Mouse (Mus musculus) spleen, postnatal 10 days (tissue): Measurements from ENCODE around the gene Skap1.
"Not testable (repeated sequence)": the region's sequence is repeated elsewhere in the genome, so short reads cannot be mapped to it uniquely, and the experiment has no call there.

ENCODE experiments used
- DNase-seq, 2 experiments: peaks; one replicate each; pipeline ENCODE4 v3.0.0; 2021 to 2022; ENCODE audit warnings: low spot score in 2 of 2

Skap1 gene

DNA sequence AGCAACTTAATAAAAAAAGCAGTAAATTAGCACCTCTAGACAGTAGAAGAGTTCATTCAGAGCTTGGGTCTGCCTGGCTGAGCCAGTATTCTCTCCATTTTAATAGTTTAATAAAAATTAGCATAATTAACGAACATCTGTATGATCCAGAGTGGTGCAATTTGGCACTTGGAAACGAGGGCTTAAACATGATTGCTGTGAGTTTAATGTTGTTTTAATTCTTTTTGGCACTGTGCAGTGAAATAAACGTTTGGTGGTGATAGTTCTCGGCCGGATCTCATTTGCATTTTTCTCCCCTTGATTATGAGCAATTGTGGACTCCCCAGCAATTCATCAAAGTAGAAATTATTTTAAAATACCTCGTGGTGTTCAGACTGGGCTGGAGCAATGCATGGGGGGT, 282.3 kb downstream of the Skap1 start:
- no peak for DNase-seq

DNA sequence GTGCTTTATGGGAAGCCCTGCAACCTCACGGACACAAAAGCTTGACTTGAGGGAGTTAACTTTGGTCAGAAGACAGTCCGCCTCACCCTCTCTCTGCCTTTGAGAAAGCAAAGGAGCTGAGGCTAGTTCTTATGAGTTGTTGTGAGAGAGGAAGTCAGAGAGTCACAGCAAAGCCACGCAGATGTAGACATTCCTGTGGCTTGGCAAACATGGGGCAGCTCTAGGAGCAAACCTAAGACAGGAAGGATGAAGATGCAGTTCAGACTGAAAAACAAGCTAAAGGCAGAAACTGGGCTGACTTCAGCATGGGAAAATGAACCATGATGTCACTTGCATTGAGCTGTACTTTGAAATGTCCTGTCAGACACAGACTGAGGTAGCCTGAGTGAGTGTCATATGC, 283.2 kb downstream of the Skap1 start:
- DNase-seq, result no peak

DNA sequence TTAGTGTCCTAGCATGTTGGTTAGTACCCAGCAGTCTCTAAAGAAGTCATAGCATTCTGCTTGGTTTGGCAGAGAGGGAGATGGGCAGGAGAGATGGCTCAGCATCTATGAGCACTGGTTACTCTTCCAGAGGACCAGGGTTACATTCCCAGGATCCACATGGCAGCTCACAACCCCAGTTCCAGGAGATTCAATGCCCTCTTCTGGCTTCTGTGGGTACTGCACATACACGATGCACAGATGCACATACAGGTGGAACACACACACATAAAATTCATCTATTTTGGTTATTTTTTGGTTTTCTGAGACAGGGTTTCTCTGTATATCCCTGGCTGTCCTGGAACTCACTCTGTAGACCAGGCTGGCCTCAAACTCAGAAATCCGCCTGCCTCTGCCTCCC, 290.9 kb downstream of the Skap1 start:
- DNase-seq, result no peak

DNA sequence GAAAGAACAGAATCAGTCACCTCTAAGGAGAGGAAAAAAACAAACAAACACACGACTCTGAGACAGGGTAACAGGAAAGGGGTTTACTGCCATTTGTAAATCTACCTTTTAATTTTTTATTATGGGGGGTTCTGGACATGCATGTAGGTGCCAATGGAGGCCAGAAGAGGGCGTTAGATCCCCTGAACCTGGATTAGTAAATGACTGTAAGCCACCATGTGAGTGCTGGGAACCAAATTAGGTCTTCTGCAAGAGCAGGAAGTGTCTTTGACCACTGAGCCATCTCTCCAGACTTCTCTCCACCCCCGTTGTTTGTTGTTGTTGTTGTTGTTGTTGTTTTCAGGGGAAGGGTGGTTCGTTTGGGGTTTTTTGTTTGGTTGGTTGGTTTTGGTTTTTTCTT, 293.0 kb downstream of the Skap1 start:
- no peak for DNase-seq

- no peak for DNase-seq
Measured at GRCm38 (mm10) chr11:96758402-96758801, 294.0 kb downstream of the Skap1 start.

GRCm38 (mm10) chr11:96760042-96760441, 295.6 kb downstream of the Skap1 start:
- DNase-seq, result peak in 1 of 2 experiments; percentile 54

- DNase-seq, result no peak
Measured at GRCm38 (mm10) chr11:96761984-96762383, 297.6 kb downstream of the Skap1 start.

DNA sequence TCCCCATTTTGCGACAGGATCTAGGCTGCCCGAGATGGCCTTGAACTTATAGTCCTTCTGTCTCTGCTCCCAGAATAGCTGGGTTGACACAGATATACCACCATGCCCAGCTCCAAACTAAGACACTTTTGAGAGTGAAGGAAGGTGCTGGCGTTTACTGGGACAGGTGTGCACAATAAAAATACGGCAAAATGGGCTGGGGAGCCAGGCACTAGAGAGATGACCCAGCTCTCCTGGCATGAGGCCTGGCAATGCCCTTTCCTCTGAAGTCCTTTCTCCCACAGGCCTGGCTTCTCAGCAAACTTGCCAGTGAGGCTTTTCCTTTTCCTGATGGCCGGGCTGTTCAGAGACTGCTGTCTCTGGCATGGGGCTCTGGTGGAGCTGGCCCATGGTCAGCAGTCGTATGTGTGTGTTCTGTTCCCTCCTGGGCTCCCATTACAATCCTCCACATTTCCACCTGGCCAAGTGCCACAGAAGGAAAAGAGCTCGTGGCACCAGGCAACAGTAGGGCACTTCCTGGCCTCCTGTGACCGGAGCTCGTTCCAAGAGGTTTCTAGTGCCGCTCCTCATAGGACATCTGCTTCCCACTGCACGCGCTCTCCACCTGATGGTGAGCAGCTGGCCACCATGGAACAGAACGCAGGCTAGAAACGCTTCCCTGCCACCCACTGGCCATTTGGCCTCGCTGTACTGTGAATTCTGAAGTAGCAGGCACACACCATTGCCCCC, 298.5 kb downstream of the Skap1 start:
- no peak for DNase-seq

DNA sequence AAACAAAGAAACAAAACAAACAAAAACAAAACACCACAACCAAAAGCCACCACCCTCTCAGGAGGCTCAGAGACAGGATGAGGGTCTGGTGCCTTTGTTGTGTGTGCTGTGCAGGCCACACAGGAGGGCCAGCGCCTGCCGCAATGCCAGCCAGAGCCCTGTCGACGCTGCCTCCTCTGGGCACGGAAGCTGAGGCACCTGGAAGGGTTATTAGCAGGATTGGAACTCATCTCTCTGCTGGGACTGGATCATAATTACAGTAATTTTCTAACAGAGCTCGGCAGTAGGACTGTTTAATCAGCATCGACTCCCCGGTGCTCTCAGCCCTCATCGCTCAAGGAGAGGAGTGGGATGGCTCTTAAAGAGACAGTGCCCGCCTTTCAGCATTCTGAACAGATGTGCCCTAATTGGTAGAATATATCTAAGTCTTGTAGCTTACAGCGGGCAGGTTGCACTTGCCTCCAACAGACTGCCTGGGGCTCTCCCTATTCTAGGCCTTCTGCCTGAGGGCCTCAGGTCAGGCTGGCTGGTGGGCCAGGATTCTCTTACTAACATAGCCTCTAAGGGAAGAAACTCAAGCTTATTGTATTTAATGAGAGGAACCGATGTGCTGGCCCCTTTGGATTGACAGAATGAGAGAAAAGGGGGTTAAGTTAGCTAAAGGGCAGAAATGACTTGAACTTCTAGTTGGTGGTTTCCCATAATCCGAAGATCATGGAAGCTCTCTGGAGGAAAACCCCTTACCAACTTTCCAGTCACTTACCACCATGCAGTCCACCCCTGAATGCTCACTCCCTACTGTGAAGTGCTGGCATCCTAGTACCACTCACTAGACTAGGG, 300.3 kb downstream of the Skap1 start:
- DNase-seq, result no peak

DNA sequence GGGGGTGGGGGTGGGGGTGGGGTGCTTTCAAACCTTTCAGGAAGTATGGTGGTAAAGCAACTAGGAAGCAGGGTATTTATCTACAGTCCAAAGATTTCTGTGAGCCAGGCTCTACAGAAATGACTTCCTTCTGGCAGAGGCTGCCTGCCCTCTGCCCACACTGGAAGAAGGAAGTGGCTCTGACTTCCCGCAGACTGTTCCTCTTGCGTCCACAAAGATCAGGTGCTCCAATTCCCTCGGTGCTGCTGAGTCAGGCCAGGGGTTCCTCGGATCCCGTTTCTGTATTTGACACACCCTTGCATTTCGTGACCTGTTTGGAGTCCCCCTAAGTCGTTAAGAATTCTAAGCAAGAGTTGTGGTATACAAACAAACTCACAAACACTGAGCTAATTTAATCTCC, 301.3 kb downstream of the Skap1 start:
- no peak for DNase-seq

DNA sequence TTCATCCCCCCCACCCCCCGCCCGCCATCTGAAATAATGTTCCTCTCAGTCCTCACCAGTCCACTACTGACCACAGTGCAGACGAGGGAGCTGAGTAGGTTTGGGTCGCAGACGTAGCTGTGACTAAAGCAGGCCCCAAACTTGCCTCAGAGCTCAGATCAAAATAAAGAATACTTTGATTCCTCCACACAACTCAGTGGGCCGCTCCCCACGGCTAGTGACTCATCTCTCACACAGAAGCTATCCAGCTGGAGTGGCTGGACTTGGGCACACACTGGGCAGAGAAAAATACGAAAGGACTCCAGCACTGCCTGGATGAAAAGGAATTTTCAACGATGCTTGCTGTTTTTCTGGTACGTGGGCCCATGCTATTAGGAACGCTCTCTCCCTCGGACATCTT, 302.2 kb downstream of the Skap1 start:
- no peak for DNase-seq

DNA sequence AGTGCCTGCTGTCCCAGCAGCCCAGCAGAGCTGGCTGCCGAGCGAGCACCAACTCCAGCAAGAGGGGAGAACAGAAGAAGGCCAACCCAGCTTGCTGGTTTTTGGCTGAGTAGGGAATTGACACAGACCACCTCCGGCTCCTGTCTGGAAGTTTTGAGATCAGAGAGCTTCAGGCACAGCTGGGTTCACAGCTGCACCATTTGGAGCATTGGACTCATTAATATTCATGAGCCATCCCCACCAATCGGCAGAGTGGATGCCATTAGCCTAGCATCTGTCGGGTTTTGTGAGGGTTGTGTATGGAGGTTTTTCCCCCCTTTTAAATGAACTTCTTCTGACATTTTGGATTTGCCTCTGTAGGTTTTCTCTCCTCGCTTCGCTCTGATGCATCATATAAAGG, 302.7 kb downstream of the Skap1 start:
- no peak for DNase-seq

GRCm38 (mm10) chr11:96768240-96768639, 303.8 kb downstream of the Skap1 start:
- no peak for DNase-seq

- DNase-seq, result no peak
Measured at GRCm38 (mm10) chr11:96771274-96771975, 307.0 kb downstream of the Skap1 start.

DNA sequence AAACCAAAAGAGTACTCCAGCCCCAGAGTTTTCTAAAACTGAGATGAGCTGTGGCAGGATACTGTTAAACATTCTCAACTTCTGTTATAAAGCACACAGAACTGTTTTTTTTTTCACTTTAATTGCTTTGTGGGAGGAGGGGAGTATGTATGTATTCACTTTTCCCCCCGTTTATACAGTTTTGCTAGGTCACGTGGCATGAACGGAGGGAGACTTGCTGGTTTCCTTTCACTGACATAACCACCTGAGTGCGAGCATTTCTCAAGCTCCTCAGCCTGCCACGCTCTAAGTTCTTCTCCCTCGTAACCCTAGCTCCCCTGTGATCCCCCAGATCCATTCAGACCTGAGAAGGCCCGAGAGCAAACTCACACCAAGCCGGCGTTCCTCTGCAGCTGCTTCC, 308.0 kb downstream of the Skap1 start:
- no peak for DNase-seq

GRCm38 (mm10) chr11:96774536-96774935, 310.1 kb downstream of the Skap1 start:
- DNase-seq, result peak in 1 of 2 experiments; percentile 37

DNA sequence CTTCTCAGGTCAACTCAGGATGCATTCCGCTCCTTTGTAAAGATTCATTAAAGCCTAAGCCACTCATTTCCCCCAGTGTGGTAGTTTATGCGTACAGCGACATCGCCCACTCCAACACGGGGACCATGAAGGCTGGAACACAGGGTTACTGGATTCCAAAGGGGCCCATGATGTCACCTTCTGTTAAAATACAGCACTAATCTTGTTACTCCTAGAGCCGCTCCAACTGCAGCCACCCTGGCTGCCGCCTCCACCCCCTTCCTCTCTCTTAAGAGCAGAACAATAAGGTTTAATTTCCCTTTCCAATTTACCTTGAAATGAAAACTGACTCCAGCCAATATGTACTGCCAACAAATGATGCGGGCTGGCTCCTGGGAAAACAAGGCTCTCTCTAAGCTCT, 310.7 kb downstream of the Skap1 start:
- DNase-seq, result no peak

- no peak for DNase-seq
Measured at GRCm38 (mm10) chr11:96775665-96776064, 311.3 kb downstream of the Skap1 start.

DNA sequence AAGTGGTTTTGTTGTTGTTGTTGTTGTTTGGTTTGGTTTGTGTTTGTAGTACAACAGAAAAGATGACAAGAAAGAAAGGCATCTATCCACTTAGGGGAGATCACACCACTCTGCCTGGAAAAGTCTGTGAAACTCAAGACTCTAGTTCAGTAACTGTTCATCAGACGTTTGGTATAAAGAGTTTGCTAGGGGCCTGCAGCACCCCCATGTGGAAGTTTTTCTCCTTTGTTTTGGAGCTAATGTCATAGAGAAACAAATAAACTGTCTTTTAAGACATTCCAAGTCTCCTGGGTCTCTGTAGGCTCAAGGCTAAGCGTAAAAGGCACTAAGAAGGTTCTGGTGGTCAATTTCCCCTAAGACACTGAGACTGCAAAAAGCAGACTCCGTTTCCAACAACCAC, 311.7 kb downstream of the Skap1 start:
- DNase-seq, result no peak

DNA sequence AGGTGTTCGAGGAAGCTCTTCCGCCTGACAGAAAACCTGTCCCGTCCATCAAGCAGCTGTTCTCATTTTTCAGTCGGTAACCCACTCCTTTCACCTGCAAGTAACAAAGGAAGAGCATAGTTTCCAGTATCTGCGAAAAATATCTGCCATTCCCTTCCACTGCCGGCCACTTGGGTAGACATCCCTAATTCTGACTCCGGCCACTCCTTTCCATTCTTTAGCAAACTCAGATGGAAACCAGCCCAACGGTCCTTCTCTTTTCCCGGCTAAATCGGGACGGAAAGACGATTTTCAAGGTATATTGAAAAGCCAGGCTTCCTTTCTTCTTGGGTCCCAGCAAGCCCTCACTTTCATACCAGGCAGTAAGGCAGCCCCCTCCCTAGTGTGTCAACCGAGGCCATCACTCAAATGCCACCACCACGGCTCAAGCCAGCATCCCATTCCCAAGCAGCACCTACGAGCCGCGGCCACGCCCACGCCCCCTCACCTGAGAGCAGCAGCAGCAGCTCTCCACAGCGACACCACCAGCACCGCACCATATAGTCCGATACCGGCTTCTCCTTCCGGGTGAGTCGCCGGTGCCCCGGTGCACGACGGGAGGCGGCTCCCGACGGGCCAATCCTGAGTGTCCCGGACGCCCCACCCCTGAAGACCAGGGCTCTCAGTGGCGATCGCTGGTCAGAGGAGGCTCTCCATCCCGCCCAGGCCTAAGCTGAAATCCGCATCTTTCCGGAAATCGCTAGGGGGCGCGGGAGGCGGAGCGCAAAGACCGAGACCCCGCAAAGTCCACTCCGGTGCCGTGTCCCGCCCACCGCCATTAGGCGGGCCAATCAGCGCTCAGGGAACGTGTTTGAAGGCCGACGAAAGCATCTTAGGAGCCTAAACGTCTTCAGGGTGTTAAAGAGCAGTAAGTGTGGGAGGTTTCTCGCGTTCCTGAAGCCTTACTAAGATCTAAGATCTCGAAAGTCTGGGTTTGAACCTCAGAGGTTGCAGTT, 312.9 kb downstream of the Skap1 start, which contains the start of gene Snx11:
Gene Snx11, minus strand, starts transcription at position 592 of the 995 bp plus-strand sequence.
- DNase-seq, result peak; percentile 99

GRCm38 (mm10) chr11:96778061-96778627, 313.8 kb downstream of the Skap1 start:
- not testable (repeated sequence) for DNase-seq
